Mouse (Mus musculus): ENCODE data around the gene Gm28053. TPM values are rescaled to one million over a fixed set of nuclear protein-coding genes. Genes with fewer than 3 reads are reported as not detected.

Gene Gm28053
- polyA plus RNA-seq, 1 experiment = 0.43 TPM

GRCm38 (mm10) chr6:48727761-48728160 is 9.4 kb downstream of the Gm28053 start:
- TF ChIP-seq CTCF (IDR thresholded peaks at IDR 0.05; ENCODE audit: extremely low read depth, insufficient read depth, insufficient read length, insufficient replicate concordance) (no peak), POLR2A (IDR thresholded peaks at IDR 0.05; ENCODE audit: low read depth, low read length) (no peak)
- peak overlapping the region; percentile 69 for H3K27ac ChIP-seq (ENCODE audit: insufficient read depth, low read length)
- no peaks in the 10 kb centered on the region for H3K27me3 ChIP-seq (ENCODE audit: control insufficient read depth, insufficient read depth, low read length)
- WGBS = 61% methylated on average over 5 of the region's 5 CpGs
- peak in 1 of 2 experiments; percentile 64 for DNase-seq (ENCODE audit: low read depth in 1 of 2, low spot score in 2 of 2)
- peaks cover 51% of the 10 kb centered on the region for H3K4me1 ChIP-seq (ENCODE audit: control insufficient read depth, insufficient read depth, insufficient read length)
- H3K4me3 ChIP-seq (ENCODE audit: extremely low read depth, insufficient read depth, insufficient read length) = no peak overlapping the region
- H3K36me3 ChIP-seq (ENCODE audit: control insufficient read depth, insufficient read depth, low read length) = peaks cover 4% of the 10 kb centered on the region

GRCm38 (mm10) chr6:48732864-48733304 is 14.5 kb downstream of the Gm28053 start:
- no peak overlapping the region for H3K4me3 ChIP-seq (ENCODE audit: extremely low read depth, insufficient read depth, insufficient read length)
- WGBS = 4% methylated on average over 8 of the region's 8 CpGs
- peaks cover 41% of the 10 kb centered on the region for H3K4me1 ChIP-seq (ENCODE audit: control insufficient read depth, insufficient read depth, insufficient read length)
- peaks cover 2% of the 10 kb centered on the region; the same call in 1 of the 2 replicates for H3K36me3 ChIP-seq (ENCODE audit: control insufficient read depth, insufficient read depth, low read length)
- TF ChIP-seq POLR2A (IDR thresholded peaks at IDR 0.05; ENCODE audit: low read depth, low read length) = peak; percentile 56
- TF ChIP-seq CTCF (IDR thresholded peaks at IDR 0.05; ENCODE audit: extremely low read depth, insufficient read depth, insufficient read length, insufficient replicate concordance) = no peak
- H3K27ac ChIP-seq (ENCODE audit: insufficient read depth, low read length) = peak overlapping the region; percentile 91
- no peaks in the 10 kb centered on the region for H3K27me3 ChIP-seq (ENCODE audit: control insufficient read depth, insufficient read depth, low read length)
- peak; percentile 78 to 94 for DNase-seq (ENCODE audit: low read depth in 1 of 2, low spot score in 2 of 2)

- TF ChIP-seq POLR2A (IDR thresholded peaks at IDR 0.05; ENCODE audit: low read depth, low read length) (no peak), CTCF (IDR thresholded peaks at IDR 0.05; ENCODE audit: extremely low read depth, insufficient read depth, insufficient read length, insufficient replicate concordance) (no peak)
- H3K4me3 ChIP-seq (ENCODE audit: extremely low read depth, insufficient read depth, insufficient read length) = no peak overlapping the region
- WGBS = 85% methylated on average over 1 of the region's 1 CpGs
- H3K27ac ChIP-seq (ENCODE audit: insufficient read depth, low read length) = peak overlapping the region; percentile 88
- peaks cover 2% of the 10 kb centered on the region; the same call in 1 of the 2 replicates for H3K36me3 ChIP-seq (ENCODE audit: control insufficient read depth, insufficient read depth, low read length)
- H3K4me1 ChIP-seq (ENCODE audit: control insufficient read depth, insufficient read depth, insufficient read length) = peaks cover 33% of the 10 kb centered on the region
- DNase-seq (ENCODE audit: low read depth in 1 of 2, low spot score in 2 of 2) = no peak
- no peaks in the 10 kb centered on the region for H3K27me3 ChIP-seq (ENCODE audit: control insufficient read depth, insufficient read depth, low read length)
Observed at GRCm38 (mm10) chr6:48733660-48734059, 15.3 kb downstream of the Gm28053 start.

- Histone ChIP-seq H3K36me3 (ENCODE audit: control insufficient read depth, insufficient read depth, low read length) (peaks cover 10% of the 10 kb centered on the region), H3K4me3 (ENCODE audit: extremely low read depth, insufficient read depth, insufficient read length) (peak overlapping the region; percentile 2; the same call in 1 of the 2 replicates), H3K27me3 (ENCODE audit: control insufficient read depth, insufficient read depth, low read length) (no peaks in the 10 kb centered on the region), H3K4me1 (ENCODE audit: control insufficient read depth, insufficient read depth, insufficient read length) (peaks cover 28% of the 10 kb centered on the region; the same call in 1 of the 2 replicates), H3K27ac (ENCODE audit: insufficient read depth, low read length) (peak overlapping the region; percentile 85)
- no peak for TF ChIP-seq POLR2A (IDR thresholded peaks at IDR 0.05; ENCODE audit: low read depth, low read length)
- no peak for TF ChIP-seq CTCF (IDR thresholded peaks at IDR 0.05; ENCODE audit: extremely low read depth, insufficient read depth, insufficient read length, insufficient replicate concordance)
- 8% methylated on average over 2 of the region's 2 CpGs for WGBS
- no peak for DNase-seq (ENCODE audit: low read depth in 1 of 2, low spot score in 2 of 2)
Observed at GRCm38 (mm10) chr6:48737053-48737452, 18.6 kb downstream of the Gm28053 start.

GRCm38 (mm10) chr6:48737688-48738087 is 19.3 kb downstream of the Gm28053 start:
- peak overlapping the region; percentile 85 for H3K27ac ChIP-seq (ENCODE audit: insufficient read depth, low read length)
- H3K27me3 ChIP-seq (ENCODE audit: control insufficient read depth, insufficient read depth, low read length) = no peaks in the 10 kb centered on the region

GRCm38 (mm10) chr6:48738961-48739779 is 20.8 kb downstream of the Gm28053 start, which contains the start of gene Gimap1:
TSS of gene Gimap1 (plus strand) at chr6:48739054.
- H3K36me3 ChIP-seq (ENCODE audit: control insufficient read depth, insufficient read depth, low read length) = peaks cover 22% of the 10 kb centered on the region
- peak within 1 kb of the TSS; percentile 93 for H3K4me3 ChIP-seq (ENCODE audit: extremely low read depth, insufficient read depth, insufficient read length)
- H3K4me1 ChIP-seq (ENCODE audit: control insufficient read depth, insufficient read depth, insufficient read length) = peaks cover 37% of the 10 kb centered on the region
- H3K27me3 ChIP-seq (ENCODE audit: control insufficient read depth, insufficient read depth, low read length) = no peaks in the 10 kb centered on the region
- TF ChIP-seq POLR2A (IDR thresholded peaks at IDR 0.05; ENCODE audit: low read depth, low read length) (peak; percentile 95), CTCF (IDR thresholded peaks at IDR 0.05; ENCODE audit: extremely low read depth, insufficient read depth, insufficient read length, insufficient replicate concordance) (no peak)
- peak; percentile 62 to 82 for DNase-seq (ENCODE audit: low read depth in 1 of 2, low spot score in 2 of 2)
- H3K27ac ChIP-seq (ENCODE audit: insufficient read depth, low read length) = peak within 1 kb of the TSS; percentile 100
- WGBS = 2% methylated on average over 15 of the region's 15 CpGs

More at GRCm38 (mm10) chr6:48737688-48738087, 19.3 kb downstream of the Gm28053 start:
- TF ChIP-seq CTCF (IDR thresholded peaks at IDR 0.05; ENCODE audit: extremely low read depth, insufficient read depth, insufficient read length, insufficient replicate concordance) = no peak
- TF ChIP-seq POLR2A (IDR thresholded peaks at IDR 0.05; ENCODE audit: low read depth, low read length) = no peak
- DNase-seq (ENCODE audit: low read depth in 1 of 2, low spot score in 2 of 2) = no peak
- 64% methylated on average over 5 of the region's 5 CpGs for WGBS
- H3K4me1 ChIP-seq (ENCODE audit: control insufficient read depth, insufficient read depth, insufficient read length) = peaks cover 32% of the 10 kb centered on the region
- peaks cover 16% of the 10 kb centered on the region for H3K36me3 ChIP-seq (ENCODE audit: control insufficient read depth, insufficient read depth, low read length)
- H3K4me3 ChIP-seq (ENCODE audit: extremely low read depth, insufficient read depth, insufficient read length) = peak overlapping the region; percentile 43; the same call in 1 of the 2 replicates

- DNase-seq (ENCODE audit: low read depth in 1 of 2, low spot score in 2 of 2) = no peak
- H3K4me3 ChIP-seq (ENCODE audit: extremely low read depth, insufficient read depth, insufficient read length) = peak overlapping the region; percentile 93
- H3K4me1 ChIP-seq (ENCODE audit: control insufficient read depth, insufficient read depth, insufficient read length) = peaks cover 34% of the 10 kb centered on the region
- peak overlapping the region; percentile 97 for H3K27ac ChIP-seq (ENCODE audit: insufficient read depth, low read length)
- no peaks in the 10 kb centered on the region for H3K27me3 ChIP-seq (ENCODE audit: control insufficient read depth, insufficient read depth, low read length)
- peaks cover 22% of the 10 kb centered on the region for H3K36me3 ChIP-seq (ENCODE audit: control insufficient read depth, insufficient read depth, low read length)
- TF ChIP-seq CTCF (IDR thresholded peaks at IDR 0.05; ENCODE audit: extremely low read depth, insufficient read depth, insufficient read length, insufficient replicate concordance) = no peak
- no peak for TF ChIP-seq POLR2A (IDR thresholded peaks at IDR 0.05; ENCODE audit: low read depth, low read length)
- WGBS = 13% methylated on average over 3 of the region's 3 CpGs
Observed at GRCm38 (mm10) chr6:48739780-48740055, 21.3 kb downstream of the Gm28053 start.
